Mouse (Mus musculus) adrenal gland, adult 8-10 months (tissue): ENCODE results near the gene Olfr1206. TPM values are rescaled to one million over a fixed set of nuclear protein-coding genes. Genes with fewer than 3 reads are reported as not detected.

ENCODE experiments used
- DNase-seq: peaks from one replicate; pipeline ENCODE4 v3.0.0; 2022
- total RNA-seq, 4 experiments: library from RNA; stranded (reverse); gene quantifications; 2 replicates each; pipeline ENCODE4 v1.2.4; 2022

Gene Olfr1206
- not detected for total RNA-seq

- DNase-seq = no peak
Measured at GRCm38 (mm10) chr2:88862931-88863330, at the start of gene Olfr1206. Gene Olfr1206 (plus strand): TSS chr2:88863231.

- DNase-seq = no peak
Measured at GRCm38 (mm10) chr2:88814196-88814595, 48.8 kb upstream of the Olfr1206 start, which contains the start of gene Olfr1202. Gene Olfr1202 (plus strand): TSS chr2:88814496.

- DNase-seq = no peak
Measured at GRCm38 (mm10) chr2:88829437-88829836, 33.6 kb upstream of the Olfr1206 start, which contains the start of gene Olfr1205. Gene Olfr1205 (plus strand): TSS chr2:88829737.

- DNase-seq = no peak
Measured at GRCm38 (mm10) chr2:88838477-88838876, 24.6 kb upstream of the Olfr1206 start.

- no peak for DNase-seq
Measured at GRCm38 (mm10) chr2:88848992-88849391, 14.0 kb upstream of the Olfr1206 start, which contains the start of gene Olfr1204. Gene Olfr1204 (plus strand): TSS chr2:88849292.

- DNase-seq = no peak
Measured at GRCm38 (mm10) chr2:88902211-88902610, 39.2 kb downstream of the Olfr1206 start, which contains the start of gene Olfr1208. Gene Olfr1208 (minus strand): TSS chr2:88902311.

GRCm38 (mm10) chr2:88915057-88915456 is 52.0 kb downstream of the Olfr1206 start, which contains the start of gene Olfr1209:
Gene Olfr1209 (minus strand): TSS chr2:88915157.
- DNase-seq = no peak

Other genes starting within 250 kb of the Olfr1206 start
- not detected for gene Olfr1191-ps1, start 222.7 kb upstream of the Olfr1206 start, total RNA-seq
- not detected for gene Olfr1192-ps1, start 214.7 kb upstream of the Olfr1206 start, total RNA-seq
- gene Olfr1193, start 187.6 kb upstream of the Olfr1206 start, total RNA-seq = not detected
- not detected for gene Olfr1195, start 174.0 kb upstream of the Olfr1206 start, total RNA-seq
- gene Olfr1196, start 158.6 kb upstream of the Olfr1206 start, total RNA-seq = not detected
- not detected for gene Olfr1197, start 130.9 kb upstream of the Olfr1206 start, total RNA-seq
- not detected for gene Olfr1198, start 111.9 kb upstream of the Olfr1206 start, total RNA-seq
- not detected for gene Olfr1199, start 102.8 kb upstream of the Olfr1206 start, total RNA-seq
- gene Olfr1200, start 92.7 kb upstream of the Olfr1206 start, total RNA-seq = not detected
- gene Olfr1201, start 70.2 kb upstream of the Olfr1206 start, total RNA-seq = not detected
- gene Olfr1202, start 48.7 kb upstream of the Olfr1206 start, total RNA-seq = not detected
- not detected for gene Olfr1205, start 33.5 kb upstream of the Olfr1206 start, total RNA-seq
- gene Olfr1204, start 13.9 kb upstream of the Olfr1206 start, total RNA-seq = not detected
- gene Olfr1208, start 39.1 kb downstream of the Olfr1206 start, total RNA-seq = not detected
- not detected for gene Olfr1209, start 51.9 kb downstream of the Olfr1206 start, total RNA-seq
- not detected for gene Olfr1211, start 74.9 kb downstream of the Olfr1206 start, total RNA-seq
- not detected for gene Olfr1212, start 90.7 kb downstream of the Olfr1206 start, total RNA-seq
- not detected for gene Gm13762, start 117.0 kb downstream of the Olfr1206 start, total RNA-seq
- not detected for gene Olfr1214, start 129.4 kb downstream of the Olfr1206 start, total RNA-seq
- not detected for gene Olfr1215, start 143.7 kb downstream of the Olfr1206 start, total RNA-seq
- gene Olfr1216, start 155.1 kb downstream of the Olfr1206 start, total RNA-seq = not detected
- gene Olfr1217, start 168.8 kb downstream of the Olfr1206 start, total RNA-seq = not detected
- gene Olfr1218, start 198.0 kb downstream of the Olfr1206 start, total RNA-seq = not detected
- not detected for gene Olfr1219, start 220.3 kb downstream of the Olfr1206 start, total RNA-seq
- not detected for gene Olfr1220, start 243.6 kb downstream of the Olfr1206 start, total RNA-seq